Mouse (Mus musculus) brain, embryonic 14.5 days (tissue): ENCODE data around the gene Smim6.

Experiments used
- CTCF ChIP-seq: fragments of 200-500 bp; IDR thresholded peaks from 2 replicates; pipeline ENCODE4 v1.5.1; 2012; ENCODE audit warnings: inconsistent platforms, mild to moderate bottlenecking, moderate library complexity, borderline replicate concordance; ENCODE audit not compliant: insufficient read depth, insufficient read length; ENCODE audit errors: extremely low read depth
- POLR2A ChIP-seq: fragments of 200-500 bp; IDR thresholded peaks from 2 replicates; pipeline ENCODE4 v1.6.1; 2012; ENCODE audit warnings: mild to moderate bottlenecking, inconsistent platforms, borderline replicate concordance; ENCODE audit not compliant: poor library complexity, insufficient read depth, insufficient read length, severe bottlenecking; ENCODE audit errors: extremely low read depth

GRCm38 (mm10) chr11:115892213-115892612, 19.6 kb upstream of the Smim6 start:
- TF ChIP-seq CTCF: no peak
- TF ChIP-seq POLR2A: no peak
